Mouse (Mus musculus) ovary, adult 2 months (tissue): Measurements from ENCODE around the gene Zfp790. TPM values are rescaled to one million over a fixed set of nuclear protein-coding genes. Genes with fewer than 3 reads are reported as not detected.

Experiments
- polyA plus RNA-seq: library from polyadenylated mRNA; depleted of rRNA; stranded (reverse); fragments of >200 nt; gene quantifications from 2 replicates; pipeline ENCODE4 v1.2.3, GENCODE M21; 2012; rRNA removed

Gene Zfp790
- polyA plus RNA-seq: 2.0 and 2.3 TPM in 2 replicates

DNA sequence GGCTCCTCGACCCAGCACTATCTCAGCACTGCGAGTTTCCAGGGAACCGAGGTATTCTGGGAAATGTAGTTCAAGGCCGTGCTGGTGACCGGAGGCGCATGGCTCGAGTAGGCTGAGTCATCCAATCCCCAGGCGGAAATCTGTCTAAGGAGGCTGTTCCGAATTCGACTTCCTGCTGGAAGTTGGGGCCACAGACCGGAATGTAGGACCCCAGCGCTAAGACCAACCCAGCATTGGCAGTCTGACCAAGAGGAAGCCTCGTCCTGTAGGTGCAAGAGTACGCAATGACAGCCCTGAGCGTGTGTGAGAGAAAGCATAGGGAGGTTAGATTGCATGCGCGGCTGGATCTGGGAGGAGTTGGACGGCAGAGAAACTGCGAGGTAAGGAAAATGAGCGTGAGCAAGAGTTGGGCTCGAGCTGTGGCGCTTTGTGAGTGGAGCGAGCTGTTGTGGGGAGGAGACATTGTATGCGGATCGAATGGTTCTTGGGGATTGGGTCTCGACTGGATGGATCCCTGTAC is at the start of gene Zfp790:
Gene Zfp790 (plus strand): TSS at position 205 of the 520 bp plus-strand sequence.

DNA sequence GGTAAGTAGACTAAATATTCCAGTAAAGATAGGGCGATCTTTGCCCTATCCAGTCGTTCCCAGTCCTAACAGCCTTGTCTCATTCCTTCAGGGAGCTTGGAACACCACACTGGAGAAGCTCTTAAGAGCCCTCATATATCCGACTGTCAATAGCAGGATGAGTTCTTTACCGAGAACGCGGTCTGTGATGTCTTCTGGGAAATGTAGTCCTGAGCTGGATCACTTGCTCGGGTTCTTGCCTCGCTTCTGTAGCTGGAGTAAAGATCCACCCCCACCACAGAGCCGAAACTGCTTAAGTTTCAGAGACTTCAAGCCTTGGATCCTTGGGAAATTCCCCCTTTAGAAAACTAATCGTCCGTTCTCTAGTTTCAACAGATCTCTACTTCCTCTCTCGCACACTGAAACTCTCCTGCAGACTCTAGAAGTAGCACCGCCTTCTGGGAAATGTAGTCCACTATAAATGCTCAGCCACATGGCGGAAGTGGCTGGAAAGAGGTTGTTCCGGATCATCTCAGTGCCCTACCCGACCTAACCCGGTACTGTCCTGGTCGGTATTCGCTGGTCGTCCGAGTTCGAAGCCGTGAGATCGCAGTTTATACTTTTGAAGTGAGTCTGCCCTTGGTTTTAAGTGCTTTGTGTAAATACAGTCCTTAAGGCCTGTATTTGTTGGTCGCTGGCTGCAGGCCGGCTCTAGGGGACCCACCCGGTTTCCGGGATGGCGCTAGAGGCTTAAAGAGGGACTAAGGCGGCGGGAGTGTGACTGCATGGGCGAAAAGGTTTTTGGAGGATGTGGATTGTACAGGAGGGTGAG is 47.6 kb upstream of the Zfp790 start, which contains the start of gene Zfp84:
Gene Zfp84 (plus strand): TSS at position 463 of the 811 bp plus-strand sequence.

DNA sequence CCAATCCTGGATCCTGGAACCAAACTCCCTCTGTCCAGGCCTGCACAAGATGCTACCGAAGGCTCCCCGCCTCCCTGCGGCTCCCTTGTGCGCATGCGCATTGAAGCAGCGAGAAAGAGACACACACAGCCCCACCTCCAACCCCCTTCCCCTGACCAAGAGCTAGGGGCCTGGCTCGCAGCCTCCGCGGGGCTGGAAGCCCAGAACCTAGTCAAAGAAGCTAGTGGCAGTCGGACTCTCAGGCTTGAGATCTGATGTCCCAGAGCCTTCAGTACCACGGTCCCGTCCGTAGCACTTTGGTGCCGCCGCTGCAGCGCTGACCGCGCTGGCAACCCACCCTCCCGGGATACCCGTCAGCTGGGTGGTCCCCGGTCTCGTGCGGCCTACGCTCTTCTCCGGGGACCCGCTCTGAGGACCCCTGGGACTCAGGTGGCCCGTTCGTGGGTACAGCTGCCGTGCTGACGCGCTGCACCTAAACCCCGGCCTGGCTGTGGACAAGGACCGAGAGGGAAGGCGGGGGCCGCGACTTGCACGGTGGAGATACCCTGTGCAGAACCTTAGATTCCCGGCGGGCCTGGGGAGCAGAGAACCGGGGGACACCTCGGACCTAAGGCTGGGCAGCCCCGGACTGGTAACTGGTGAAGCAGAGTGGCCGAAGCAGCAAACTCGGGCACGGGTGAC is 31.9 kb upstream of the Zfp790 start, which contains the start of gene Zfp30:
Gene Zfp30 (plus strand): TSS at position 128 of the 681 bp plus-strand sequence.

DNA sequence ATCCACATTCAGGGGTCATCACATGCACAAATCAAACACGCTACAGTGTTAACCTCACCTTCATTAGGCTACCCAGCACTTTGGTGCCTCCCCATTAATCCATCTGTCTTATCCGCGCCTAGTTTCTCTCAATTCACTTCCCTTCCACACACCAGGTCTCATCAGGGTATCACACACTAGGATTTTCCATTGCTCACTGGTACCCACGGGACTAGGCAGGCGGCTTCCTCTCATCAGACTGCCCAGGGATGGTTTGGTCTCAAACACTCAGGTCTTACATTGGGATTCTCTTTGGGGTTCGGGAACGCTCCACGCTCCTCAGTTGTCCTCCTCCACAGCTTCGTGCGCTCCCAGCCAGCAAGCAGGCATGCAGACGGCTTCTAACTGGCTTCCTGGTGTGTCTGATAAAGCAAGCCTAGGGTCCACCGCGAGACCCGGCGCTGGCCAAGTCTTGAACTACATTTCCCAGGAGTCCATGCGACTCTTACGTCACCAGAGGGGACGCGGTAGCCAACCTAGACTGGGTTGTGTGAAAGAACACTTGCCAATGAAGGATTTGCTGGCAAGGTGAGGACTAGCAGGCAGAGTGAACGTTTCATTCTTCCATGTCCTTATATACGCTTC is 37.4 kb downstream of the Zfp790 start, which contains the start of gene Zfp940:
Gene Zfp940 (minus strand): TSS at position 451 of the 624 bp plus-strand sequence.

DNA sequence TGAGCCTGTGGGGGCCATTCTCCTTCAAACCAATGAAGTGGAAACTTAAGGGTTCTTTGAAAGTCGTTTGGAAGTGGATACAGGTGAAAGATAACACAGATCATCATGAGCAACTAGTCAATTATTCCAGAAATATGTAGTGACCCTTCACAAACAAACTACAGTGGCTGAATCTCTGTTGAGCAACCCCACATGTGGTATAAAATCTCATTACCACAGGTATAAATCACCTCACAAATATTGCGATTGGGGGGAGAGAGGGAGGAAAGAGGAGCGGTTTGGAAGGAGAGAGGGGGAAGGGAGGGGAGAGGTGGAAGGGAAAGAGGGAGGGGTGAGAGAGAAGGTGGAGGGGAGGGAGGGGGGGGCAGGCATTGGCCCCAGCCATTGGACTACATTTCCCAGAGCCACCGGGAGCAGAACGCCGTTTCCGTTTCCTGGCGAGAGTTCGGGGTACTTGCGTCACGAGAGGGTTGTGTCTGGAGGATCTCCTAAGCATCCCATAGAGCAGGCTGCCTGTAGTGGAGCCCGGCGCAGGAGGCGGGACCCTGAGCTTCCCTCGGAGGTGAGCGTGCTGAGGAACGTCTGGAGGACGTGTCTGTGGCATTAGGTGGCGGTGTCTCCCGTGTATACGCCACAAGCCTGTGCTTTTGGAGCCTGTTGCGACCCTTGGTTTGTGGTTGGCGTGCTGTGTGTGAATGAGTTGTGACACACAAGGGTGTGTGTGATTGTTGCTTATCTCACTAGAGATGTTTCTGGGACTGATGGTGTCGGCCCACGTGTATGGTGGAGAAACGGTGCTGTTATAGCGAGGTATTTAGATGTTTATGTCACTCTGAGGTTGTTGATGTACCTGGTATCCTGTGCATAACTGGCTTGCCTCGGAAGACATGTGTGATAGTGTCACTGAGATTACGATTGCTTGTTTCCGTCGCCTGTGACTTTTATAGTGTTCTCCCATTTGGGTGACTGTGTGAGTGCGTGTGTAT is 43.9 kb downstream of the Zfp790 start, which contains the start of gene Zfp420:
Gene Zfp420 (plus strand): TSS at position 448 of the 986 bp plus-strand sequence.

Other genes starting within 250 kb of the Zfp790 start
- 0.12 and 0.15 TPM in 2 replicates for gene Catsperg2, start 89.1 kb upstream of the Zfp790 start, polyA plus RNA-seq
- 3.1 and 4.0 TPM in 2 replicates for gene Zfp84, start 47.6 kb upstream of the Zfp790 start, polyA plus RNA-seq
- 4.4 and 4.5 TPM in 2 replicates for gene Zfp30, start 32.1 kb upstream of the Zfp790 start, polyA plus RNA-seq
- gene Zfp940, start 37.6 kb downstream of the Zfp790 start, polyA plus RNA-seq: 0.32 and 0.39 TPM in 2 replicates
- gene Zfp420, start 43.9 kb downstream of the Zfp790 start, polyA plus RNA-seq: 0.85 TPM in 2 replicates
- 2.6 and 2.9 TPM in 2 replicates for gene Zfp27, start 90.5 kb downstream of the Zfp790 start, polyA plus RNA-seq
- gene Zfp383, start 92.1 kb downstream of the Zfp790 start, polyA plus RNA-seq: 1.2 and 1.7 TPM in 2 replicates
- gene Zfp74, start 138.0 kb downstream of the Zfp790 start, polyA plus RNA-seq: 6.0 and 18.7 TPM in 2 replicates
- gene Zfp568, start 167.8 kb downstream of the Zfp790 start, polyA plus RNA-seq: 6.6 TPM in 2 replicates
- gene Zfp14, start 235.3 kb downstream of the Zfp790 start, polyA plus RNA-seq: 3.5 TPM in 2 replicates